Mouse (Mus musculus): ENCODE measurements around the gene Gm49711. TPM values are rescaled to one million over a fixed set of nuclear protein-coding genes. Genes with fewer than 3 reads are reported as not detected.
"Not testable (repeated sequence)": the region's sequence is repeated elsewhere in the genome, so short reads cannot be mapped to it uniquely, and the experiment has no call there.

Gene Gm49711
- polyA plus RNA-seq, 1 experiment: 0.40 TPM

- no peak for DNase-seq (ENCODE audit: extremely low spot score in 1 of 2, low spot score in 1 of 2)
Observed at GRCm38 (mm10) chr16:92162289-92162688, 104.2 kb downstream of the Gm49711 start.

DNA sequence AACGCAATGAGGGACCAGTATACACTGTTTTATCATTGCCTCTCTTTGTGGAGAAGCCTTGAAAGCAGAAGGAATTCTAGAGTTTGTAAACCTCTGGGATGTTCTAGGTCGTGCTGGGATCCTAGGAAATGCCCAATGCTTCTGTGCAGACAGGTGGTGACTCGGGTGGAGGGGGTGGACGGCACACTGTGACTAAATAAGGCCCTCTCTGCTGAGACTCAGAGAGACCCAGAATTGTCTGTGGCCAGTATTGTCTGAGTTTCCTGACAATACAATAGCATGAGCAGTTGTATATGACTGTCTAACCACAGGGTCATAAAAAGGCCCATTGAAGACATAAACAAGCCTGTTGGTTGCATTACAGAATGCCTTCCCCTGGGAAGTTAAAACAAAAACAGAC is 105.4 kb downstream of the Gm49711 start:
- no peak for DNase-seq (ENCODE audit: extremely low spot score in 1 of 2, low spot score in 1 of 2)

DNA sequence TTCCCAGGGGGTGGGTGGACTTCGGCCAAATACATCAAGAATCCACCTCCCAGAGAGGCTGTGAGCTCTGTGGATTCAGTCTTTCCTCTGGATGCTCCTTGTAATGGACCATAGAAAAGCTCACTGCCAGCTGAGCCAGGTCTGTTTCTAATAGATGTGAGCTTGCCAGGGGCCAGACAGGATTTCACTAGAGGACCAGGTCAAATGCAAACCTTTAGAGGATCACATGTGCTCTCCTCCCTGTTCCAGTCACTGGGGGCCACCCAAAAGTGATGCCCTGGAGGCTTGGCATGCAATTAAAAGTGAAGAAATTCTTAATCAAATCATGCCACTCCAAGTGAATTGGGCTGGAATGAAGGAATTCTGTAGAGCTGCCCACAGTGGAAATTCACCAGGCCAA is 117.9 kb downstream of the Gm49711 start:
- DNase-seq (ENCODE audit: extremely low spot score in 1 of 2, low spot score in 1 of 2): no peak

DNA sequence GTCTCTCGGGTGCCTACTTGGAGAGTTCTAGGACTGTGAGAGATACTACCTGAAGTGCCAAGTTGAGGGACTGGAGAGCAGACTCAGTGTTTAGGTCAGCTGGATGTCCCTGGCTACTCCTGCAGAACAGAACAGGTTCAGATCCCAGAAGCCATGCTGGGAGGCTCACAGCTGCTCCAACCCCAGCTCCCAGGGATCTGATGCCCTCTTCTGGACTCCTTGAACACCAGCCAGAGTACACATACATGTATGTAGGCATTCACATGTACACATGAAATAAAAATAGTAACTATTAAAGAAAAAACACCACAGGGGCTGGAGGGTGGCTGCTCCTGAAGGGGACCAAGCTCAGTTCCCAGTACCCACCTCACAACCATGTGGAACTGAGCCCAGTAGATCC is 119.6 kb downstream of the Gm49711 start:
- no peak for DNase-seq (ENCODE audit: extremely low spot score in 1 of 2, low spot score in 1 of 2)

DNA sequence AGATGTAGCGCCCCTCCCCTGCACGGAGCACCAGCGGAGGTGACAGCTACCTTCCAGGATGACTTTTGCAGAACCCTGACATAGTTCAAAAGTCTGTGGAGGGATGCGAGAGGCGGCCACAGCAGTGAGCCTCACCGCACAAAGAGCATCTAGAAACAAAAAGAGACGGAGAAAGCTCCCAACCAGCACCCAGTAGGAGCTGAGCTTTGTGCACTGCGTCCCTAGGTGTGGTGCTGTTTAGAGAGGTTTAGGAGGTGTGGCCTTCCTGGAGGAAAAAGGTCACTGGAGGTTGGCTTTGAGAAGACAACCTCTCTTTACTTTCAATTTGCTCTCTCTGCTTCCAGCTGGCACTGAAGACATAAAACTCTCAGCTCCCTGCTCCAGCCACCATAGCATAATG is 121.2 kb downstream of the Gm49711 start:
- DNase-seq (ENCODE audit: extremely low spot score in 1 of 2, low spot score in 1 of 2): no peak

- DNase-seq (ENCODE audit: extremely low spot score in 1 of 2, low spot score in 1 of 2): no peak
Observed at GRCm38 (mm10) chr16:92183477-92183876, 125.4 kb downstream of the Gm49711 start.

GRCm38 (mm10) chr16:92190603-92191002 is 132.5 kb downstream of the Gm49711 start:
- no peak for DNase-seq (ENCODE audit: extremely low spot score in 1 of 2, low spot score in 1 of 2)

DNA sequence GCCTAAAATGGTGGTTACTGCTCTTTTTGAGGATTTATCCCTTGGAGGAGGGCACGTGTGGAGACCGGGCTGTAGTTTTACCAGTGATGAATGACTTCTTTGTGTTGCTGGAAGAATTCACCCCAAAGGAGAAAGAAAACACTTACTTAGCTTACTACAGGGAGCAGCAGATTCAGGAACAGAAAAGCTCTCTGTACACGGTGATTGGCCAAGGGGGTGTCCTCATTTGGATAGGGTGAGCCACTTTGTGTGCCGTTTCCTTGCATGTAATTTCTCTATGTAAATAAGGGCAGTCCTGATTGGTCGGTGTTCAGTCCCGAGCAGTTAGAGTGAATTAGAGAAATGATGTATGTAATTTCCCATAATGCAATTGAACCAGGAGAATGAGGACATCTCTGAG is 137.0 kb downstream of the Gm49711 start:
- DNase-seq (ENCODE audit: extremely low spot score in 1 of 2, low spot score in 1 of 2): no peak

- DNase-seq (ENCODE audit: extremely low spot score in 1 of 2, low spot score in 1 of 2): no peak
Observed at GRCm38 (mm10) chr16:92196741-92197331, 138.7 kb downstream of the Gm49711 start.

DNA sequence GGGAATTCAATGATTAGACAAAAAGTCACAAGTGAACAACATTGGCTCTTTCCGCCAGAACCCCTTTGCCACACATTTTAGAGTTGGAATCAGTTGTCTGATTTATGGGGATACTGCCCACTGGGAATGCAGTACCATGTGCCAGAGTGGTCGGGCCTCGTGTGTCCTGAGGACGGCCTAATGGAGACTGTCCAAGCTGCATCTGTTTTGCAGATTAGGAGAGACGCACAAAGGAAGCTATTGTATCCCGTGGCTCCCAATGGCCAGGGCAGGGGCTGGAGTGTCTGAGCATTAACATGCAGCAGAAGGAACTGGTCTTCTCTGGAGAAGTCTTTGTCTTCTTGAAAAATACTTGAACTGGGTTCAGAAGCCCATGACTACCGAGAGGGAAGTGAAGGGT is 142.5 kb downstream of the Gm49711 start:
- DNase-seq (ENCODE audit: extremely low spot score in 1 of 2, low spot score in 1 of 2): peak in 1 of 2 experiments; percentile 22

DNA sequence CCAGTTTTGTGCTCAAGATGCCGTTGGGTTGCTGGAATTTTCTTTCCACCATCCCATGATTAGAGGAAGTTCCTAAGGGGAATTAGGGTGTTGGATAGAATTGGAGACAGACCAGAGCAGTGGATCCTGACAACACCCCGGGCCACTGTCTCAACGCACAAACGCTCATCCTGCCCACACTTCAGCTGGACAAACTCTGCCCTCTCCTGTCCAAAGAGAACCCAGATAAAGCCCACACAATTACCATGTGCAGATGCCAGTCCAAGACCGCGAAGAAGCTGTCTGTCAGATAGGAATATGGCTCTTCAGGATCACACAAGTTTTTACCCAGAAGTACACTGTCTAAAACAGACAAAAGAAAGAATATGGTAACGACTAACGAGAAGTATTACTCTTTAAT is 145.5 kb downstream of the Gm49711 start:
- DNase-seq (ENCODE audit: extremely low spot score in 1 of 2, low spot score in 1 of 2): no peak

GRCm38 (mm10) chr16:92209291-92209781 is 151.2 kb downstream of the Gm49711 start:
- DNase-seq (ENCODE audit: extremely low spot score in 1 of 2, low spot score in 1 of 2): no peak

- not testable (repeated sequence) for DNase-seq (ENCODE audit: extremely low spot score in 1 of 2, low spot score in 1 of 2)
Observed at GRCm38 (mm10) chr16:92210316-92210715, 152.2 kb downstream of the Gm49711 start.

DNA sequence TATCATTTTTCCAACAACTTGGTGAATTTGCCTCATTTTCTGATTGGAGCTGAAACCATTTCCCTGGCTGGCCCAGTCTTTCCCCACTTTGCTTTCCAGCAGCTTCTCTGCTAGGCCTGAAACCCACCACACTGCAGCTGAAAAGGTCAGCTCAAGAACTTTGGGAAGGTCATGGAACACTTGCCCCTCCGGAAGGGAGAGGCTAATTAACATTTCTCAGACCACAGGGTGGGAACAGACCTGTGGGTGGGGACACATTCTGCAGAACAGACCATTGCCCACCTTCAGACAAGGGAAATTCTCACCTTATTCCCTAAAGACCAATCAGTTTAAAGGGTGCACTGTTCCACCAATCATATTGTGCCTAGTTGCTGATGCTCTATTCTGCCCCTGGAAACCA is 155.8 kb downstream of the Gm49711 start:
- not testable (repeated sequence) for DNase-seq (ENCODE audit: extremely low spot score in 1 of 2, low spot score in 1 of 2)

GRCm38 (mm10) chr16:92215599-92216390 is 157.7 kb downstream of the Gm49711 start:
- no peak for DNase-seq (ENCODE audit: extremely low spot score in 1 of 2, low spot score in 1 of 2)

DNA sequence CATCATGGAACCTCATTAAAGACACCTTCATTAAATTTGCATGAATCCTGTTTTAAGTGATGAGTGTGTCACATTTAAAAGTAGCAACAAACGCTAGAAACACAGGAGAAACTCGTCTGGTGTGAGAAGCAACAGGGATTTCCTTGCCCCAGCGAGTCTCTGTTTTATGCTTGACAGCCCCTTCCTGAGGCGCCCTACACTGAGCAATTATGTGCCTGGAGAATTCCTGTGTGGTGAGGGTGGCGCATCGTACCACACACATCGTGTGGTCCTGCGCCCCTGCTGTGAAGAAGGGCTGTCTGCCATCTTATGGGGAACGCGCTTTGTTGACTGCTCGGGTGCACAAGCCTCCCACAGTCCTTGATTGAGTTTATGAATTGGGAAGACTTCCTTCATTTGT is 162.6 kb downstream of the Gm49711 start:
- no peak for DNase-seq (ENCODE audit: extremely low spot score in 1 of 2, low spot score in 1 of 2)

DNA sequence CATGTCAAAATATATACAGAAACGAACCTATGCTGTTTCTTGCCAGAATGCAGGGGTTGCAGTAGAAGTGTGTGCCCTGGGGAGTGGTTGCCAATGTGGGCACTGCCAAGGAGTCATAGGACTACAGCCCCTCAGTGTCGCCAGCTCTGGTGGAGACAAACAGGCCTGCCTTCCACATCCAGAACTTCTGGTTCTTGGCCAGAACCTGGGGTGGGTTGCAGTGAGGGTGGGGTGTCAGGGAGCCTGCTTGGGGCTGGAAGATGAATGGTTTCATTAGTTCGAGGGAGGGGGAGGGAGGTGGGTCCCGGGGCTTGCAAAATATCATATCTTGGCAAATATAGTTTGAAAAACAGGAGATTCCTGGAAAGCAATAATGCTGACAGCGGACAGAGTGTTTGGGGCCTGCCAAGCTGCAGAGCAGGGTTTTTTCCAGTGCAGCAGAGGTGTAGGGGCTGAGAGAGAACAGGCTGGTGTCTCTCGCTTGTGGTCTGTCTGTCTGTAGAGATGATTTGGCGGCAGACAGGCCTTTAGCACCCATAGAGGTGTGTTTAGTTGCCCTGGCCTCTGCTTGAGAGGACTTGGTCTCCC is 170.3 kb downstream of the Gm49711 start:
- DNase-seq (ENCODE audit: extremely low spot score in 1 of 2, low spot score in 1 of 2): no peak

DNA sequence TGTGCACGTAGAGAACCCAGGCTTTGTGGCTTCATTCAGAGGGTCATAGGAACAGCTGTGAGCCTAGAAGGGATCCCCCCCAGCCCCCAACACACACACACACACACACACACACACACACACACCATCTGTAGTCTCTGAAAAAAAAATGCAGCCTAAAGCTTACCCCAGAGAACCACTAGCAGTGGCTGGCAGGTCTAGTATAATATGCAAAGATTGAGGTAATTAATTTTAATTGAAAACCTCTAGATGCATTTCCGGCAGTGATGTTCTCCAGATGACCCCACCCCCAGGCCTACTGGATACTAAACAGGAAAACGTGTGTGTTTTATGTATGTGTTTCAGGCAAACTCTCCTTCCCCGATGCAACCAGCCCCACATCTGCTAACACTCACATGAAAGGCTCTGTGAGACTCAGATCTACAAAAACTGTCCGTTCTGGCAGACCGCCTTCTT is 172.4 kb downstream of the Gm49711 start:
- no peak for DNase-seq (ENCODE audit: extremely low spot score in 1 of 2, low spot score in 1 of 2)

GRCm38 (mm10) chr16:92234530-92234929 is 176.4 kb downstream of the Gm49711 start:
- DNase-seq (ENCODE audit: extremely low spot score in 1 of 2, low spot score in 1 of 2): no peak

DNA sequence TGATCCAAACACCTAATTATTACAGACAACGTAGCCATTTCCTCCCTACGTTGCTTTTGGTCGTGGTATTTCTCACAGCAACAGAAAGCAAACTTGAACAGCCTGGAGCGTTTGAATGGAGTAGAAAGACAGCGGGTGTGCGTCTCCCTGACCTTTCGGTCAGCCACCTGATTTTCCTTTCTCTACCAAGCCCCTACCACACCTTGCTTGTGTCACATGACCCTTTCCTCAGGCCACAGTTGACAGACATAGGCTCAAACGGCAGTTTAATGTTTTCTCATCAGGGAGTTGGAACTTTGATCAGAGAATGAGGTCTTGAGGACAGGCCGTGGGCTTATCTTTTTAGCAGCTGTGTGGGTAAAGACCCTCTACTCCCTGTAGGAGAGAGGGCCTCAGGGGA is 177.1 kb downstream of the Gm49711 start:
- DNase-seq (ENCODE audit: extremely low spot score in 1 of 2, low spot score in 1 of 2): no peak

Data from frontal cortex, adult 2 months (tissue).